Mouse (Mus musculus) liver, embryonic 15.5 days (tissue): ENCODE results near the gene Tbrg4. TPM values are rescaled to one million over a fixed set of nuclear protein-coding genes. Genes with fewer than 3 reads are reported as not detected.

Experiments
- ATAC-seq: fragments of 200-750 bp; cut with Nextera tagmentation; 2 replicates; pipeline ENCODE4 v1.8.0; 2017; ENCODE audit warnings: moderate number of reproducible peaks, mild to moderate bottlenecking, moderate library complexity; ENCODE audit not compliant: insufficient read depth
- H3K27ac ChIP-seq: fragments of 300-500 bp; sonication (generic); replicated peaks from 2 replicates; pipeline ENCODE4 v1.5.1; 2015; ENCODE audit warnings: mild to moderate bottlenecking, inconsistent platforms
- H3K27me3 ChIP-seq: fragments of 300-500 bp; sonication (generic); 2 replicates; pipeline ENCODE4 v1.6.1; 2015; ENCODE audit warnings: mild to moderate bottlenecking, inconsistent platforms
- H3K36me3 ChIP-seq: fragments of 300-500 bp; sonication (generic); replicated peaks from 2 replicates; pipeline ENCODE4 v1.6.1; 2015; ENCODE audit warnings: moderate library complexity, mild to moderate bottlenecking, inconsistent platforms
- H3K4me1 ChIP-seq: fragments of 300-500 bp; sonication (generic); replicated peaks from 2 replicates; pipeline ENCODE4 v1.6.1; 2015; ENCODE audit warnings: inconsistent platforms
- H3K4me2 ChIP-seq: fragments of 300-500 bp; sonication (generic); 2 replicates; pipeline ENCODE4 v1.6.1; 2015; ENCODE audit warnings: moderate library complexity, mild to moderate bottlenecking, inconsistent platforms
- H3K4me3 ChIP-seq: fragments of 300-500 bp; sonication (generic); replicated peaks from 2 replicates; pipeline ENCODE4 v1.5.1; 2015; ENCODE audit warnings: mild to moderate bottlenecking, inconsistent platforms
- H3K9ac ChIP-seq: fragments of 300-500 bp; sonication (generic); 2 replicates; pipeline ENCODE4 v1.6.1; 2015; ENCODE audit warnings: moderate library complexity, mild to moderate bottlenecking, inconsistent platforms
- H3K9me3 ChIP-seq: fragments of 300-500 bp; sonication (generic); replicated peaks from 2 replicates; pipeline ENCODE4 v1.6.1; 2016; ENCODE audit warnings: inconsistent platforms
- WGBS: fragments of 180-500 bp; shearing (Covaris S2); methylation state at CpG from one replicate; pipeline ENCODE4 v1.1.7; 2015; ENCODE audit warnings: mixed read lengths; ENCODE audit not compliant: insufficient replicate concordance; 5-methylcytosine and 5-hydroxymethylcytosine counted together
- polyA plus RNA-seq: library from polyadenylated mRNA; unstranded; fragments of >200 nt; fragmentation: Nextera tagmentation; extraction: Ambion mirVana; gene quantifications from 2 replicates; pipeline ENCODE4 v1.2.1, GENCODE M21; 2015

Tbrg4 gene
- polyA plus RNA-seq, 1 experiment from 2014 or later = 31.0 TPM

DNA sequence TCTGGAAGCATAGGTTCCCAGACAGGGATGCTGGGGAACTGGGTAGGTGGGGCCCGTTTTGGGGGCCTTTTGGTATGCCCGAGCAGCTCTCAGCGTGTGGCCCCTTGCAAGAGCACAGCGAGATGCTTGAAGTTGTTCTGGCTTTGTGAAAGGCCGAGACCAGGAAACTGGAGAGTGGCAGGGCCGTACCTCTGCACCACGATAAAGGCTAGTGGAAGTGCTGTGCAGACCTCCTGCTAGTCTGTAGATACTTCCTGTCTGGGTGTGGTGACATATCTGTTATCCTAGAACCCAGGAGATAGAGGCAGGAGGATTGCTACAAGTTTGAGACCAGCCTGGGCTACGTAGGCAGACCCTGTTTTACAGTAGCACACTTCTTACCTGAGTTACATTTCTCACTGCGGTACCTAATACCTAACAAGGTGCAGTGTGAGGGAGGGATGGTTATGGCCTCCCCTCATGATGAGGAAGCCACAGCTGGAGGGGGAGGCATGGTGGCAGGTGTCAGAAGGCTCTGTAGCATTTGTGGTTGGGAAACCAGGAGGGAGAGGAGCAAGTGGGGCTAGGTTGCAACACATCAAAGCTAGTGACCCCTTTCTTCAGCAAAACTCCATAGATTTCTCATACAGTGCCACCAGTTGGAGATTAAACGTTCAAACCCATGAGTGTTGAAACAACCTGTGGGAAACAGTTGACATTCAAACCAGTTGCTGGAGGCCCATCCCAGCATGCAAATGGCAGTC is 34.8 kb downstream of the Tbrg4 start:
- peaks cover 96% of the 10 kb centered on the region for H3K4me1 ChIP-seq
- H3K4me2 ChIP-seq = peak overlapping the region; percentile 65
- peak overlapping the region; percentile 88 for H3K27ac ChIP-seq
- peaks cover 84% of the 10 kb centered on the region for H3K36me3 ChIP-seq
- no peaks in the 10 kb centered on the region for H3K9me3 ChIP-seq
- H3K4me3 ChIP-seq = peak overlapping the region; percentile 29
- H3K9ac ChIP-seq = peak overlapping the region; percentile 15; the same call in 1 of the 2 replicates
- no peaks in the 10 kb centered on the region for H3K27me3 ChIP-seq
- peak; percentile 86 for ATAC-seq
- 34% methylated on average over 10 of the region's 10 CpGs for WGBS

DNA sequence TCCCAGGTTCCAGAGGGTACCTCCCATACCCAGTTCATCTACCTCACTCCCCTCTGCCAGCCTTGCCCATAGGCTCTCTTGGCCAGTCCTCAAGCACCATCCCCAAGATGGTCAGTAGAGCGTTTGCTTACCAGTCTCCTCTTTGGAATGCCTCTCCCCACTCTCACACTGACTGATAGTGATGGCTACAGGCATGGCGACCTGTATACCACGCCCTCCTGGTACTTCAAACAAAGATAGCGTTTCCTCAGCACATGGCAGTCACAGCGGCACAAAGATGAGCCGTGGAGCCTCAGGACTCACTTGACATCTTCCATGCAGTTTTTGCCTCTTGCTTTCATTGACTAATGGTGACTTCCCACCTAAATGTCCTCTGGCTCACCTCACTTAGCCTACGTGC is 36.0 kb downstream of the Tbrg4 start:
- peaks cover 84% of the 10 kb centered on the region for H3K36me3 ChIP-seq
- WGBS = 47% methylated on average over 7 of the region's 7 CpGs
- peak overlapping the region; percentile 88 for H3K27ac ChIP-seq
- H3K4me2 ChIP-seq = peak overlapping the region; percentile 65
- no peak overlapping the region; the same call in 1 of the 2 replicates for H3K4me3 ChIP-seq
- no peaks in the 10 kb centered on the region for H3K27me3 ChIP-seq
- no peak overlapping the region for H3K9ac ChIP-seq
- H3K9me3 ChIP-seq = no peaks in the 10 kb centered on the region
- H3K4me1 ChIP-seq = peaks cover 96% of the 10 kb centered on the region
- peak; percentile 72 for ATAC-seq

DNA sequence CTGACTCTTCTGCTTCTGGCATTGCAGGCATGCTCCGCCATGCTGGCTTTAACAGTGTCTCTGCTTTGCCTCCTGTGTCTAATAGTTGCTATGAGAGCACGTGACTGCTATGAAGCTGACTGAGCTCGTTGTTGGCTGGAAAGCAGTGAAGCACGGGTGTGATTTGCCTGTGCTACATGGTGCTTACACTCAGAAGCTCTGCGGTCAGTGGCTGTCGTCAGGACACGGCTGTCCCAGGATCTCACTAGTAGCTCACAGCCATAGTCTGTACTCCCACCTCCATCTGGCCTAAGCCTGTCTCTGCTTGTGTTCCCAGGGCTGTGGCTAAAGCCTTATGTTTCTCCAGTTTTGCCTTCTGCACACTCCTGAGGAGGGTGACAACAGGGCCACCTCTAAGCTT is 37.6 kb downstream of the Tbrg4 start:
- H3K27ac ChIP-seq = peak overlapping the region; percentile 88

DNA sequence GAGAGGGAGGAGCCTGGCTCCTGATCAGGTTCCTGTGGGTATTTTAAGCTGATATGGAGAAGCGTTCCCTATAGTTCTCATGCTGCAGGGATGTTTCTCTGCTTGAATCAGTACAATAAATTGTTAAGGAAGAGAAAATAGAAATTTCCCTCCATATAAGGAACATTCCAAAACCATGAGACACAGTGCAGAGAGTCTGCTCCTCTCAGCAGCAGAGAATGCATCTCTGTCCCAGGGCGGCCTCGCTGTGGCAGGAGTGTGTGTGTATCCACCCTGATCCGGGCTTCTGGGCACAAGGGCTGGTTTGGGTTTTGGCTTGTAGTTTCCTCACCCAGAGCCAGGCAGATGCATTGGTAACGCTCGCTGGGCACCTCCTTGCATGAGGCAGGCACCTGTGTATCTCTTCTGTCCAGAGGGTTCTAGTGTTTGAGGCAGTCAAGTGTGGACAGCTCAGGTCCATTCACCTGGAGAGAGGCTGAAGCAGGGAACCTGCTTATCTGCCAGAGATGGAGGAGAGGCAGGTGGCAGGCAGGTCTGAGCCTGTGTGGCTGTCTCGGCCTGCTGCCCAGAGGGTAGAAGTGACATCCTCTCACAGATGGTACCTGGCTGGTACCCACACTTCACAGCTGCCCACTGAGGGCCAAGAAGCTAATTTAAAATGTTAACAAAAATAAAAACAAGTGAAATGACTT is 38.5 kb downstream of the Tbrg4 start:
- Histone ChIP-seq H3K4me3 (no peak overlapping the region), H3K9ac (no peak overlapping the region), H3K4me2 (no peak overlapping the region), H3K36me3 (peaks cover 75% of the 10 kb centered on the region), H3K27ac (peak overlapping the region; percentile 64), H3K27me3 (no peaks in the 10 kb centered on the region), H3K4me1 (peaks cover 72% of the 10 kb centered on the region), H3K9me3 (no peaks in the 10 kb centered on the region)
- no peak for ATAC-seq
- 86% methylated on average over 7 of the region's 7 CpGs for WGBS

More for the DNA sequence above, 37.6 kb downstream of the Tbrg4 start:
- H3K4me2 ChIP-seq = no peak overlapping the region
- peaks cover 78% of the 10 kb centered on the region for H3K36me3 ChIP-seq
- H3K4me3 ChIP-seq = no peak overlapping the region
- no peaks in the 10 kb centered on the region for H3K9me3 ChIP-seq
- H3K4me1 ChIP-seq = peaks cover 81% of the 10 kb centered on the region
- no peaks in the 10 kb centered on the region for H3K27me3 ChIP-seq
- WGBS = 83% methylated on average over 7 of the region's 7 CpGs
- H3K9ac ChIP-seq = no peak overlapping the region
- no peak for ATAC-seq

DNA sequence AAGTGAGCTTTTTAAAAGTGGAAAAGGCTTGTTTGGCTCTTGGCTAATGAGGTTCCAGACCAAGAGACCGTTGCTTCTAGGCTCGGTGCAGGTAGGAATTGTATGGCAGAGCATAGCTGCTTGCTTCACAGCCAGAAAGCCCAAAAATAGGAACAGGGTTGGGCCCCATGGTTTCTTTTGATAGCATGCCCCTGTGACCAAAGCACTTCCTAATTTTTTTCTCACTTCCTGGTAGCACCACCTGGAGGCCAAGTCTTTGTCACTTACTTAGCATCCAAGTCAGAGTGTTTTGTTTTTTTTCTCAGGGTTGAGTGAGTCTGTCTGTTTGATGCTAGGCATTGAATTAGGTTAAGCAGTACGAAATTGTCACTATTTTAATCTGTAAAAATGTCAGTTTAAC is 39.2 kb downstream of the Tbrg4 start:
- no peak overlapping the region for H3K4me3 ChIP-seq
- H3K4me1 ChIP-seq = peaks cover 65% of the 10 kb centered on the region
- H3K27ac ChIP-seq = peak overlapping the region; percentile 64
- H3K9ac ChIP-seq = peak overlapping the region; percentile 29; the same call in 1 of the 2 replicates
- H3K36me3 ChIP-seq = peaks cover 68% of the 10 kb centered on the region
- 23% methylated on average over 3 of the region's 3 CpGs for WGBS
- no peaks in the 10 kb centered on the region for H3K9me3 ChIP-seq
- ATAC-seq = no peak
- no peak overlapping the region for H3K4me2 ChIP-seq
- no peaks in the 10 kb centered on the region for H3K27me3 ChIP-seq

DNA sequence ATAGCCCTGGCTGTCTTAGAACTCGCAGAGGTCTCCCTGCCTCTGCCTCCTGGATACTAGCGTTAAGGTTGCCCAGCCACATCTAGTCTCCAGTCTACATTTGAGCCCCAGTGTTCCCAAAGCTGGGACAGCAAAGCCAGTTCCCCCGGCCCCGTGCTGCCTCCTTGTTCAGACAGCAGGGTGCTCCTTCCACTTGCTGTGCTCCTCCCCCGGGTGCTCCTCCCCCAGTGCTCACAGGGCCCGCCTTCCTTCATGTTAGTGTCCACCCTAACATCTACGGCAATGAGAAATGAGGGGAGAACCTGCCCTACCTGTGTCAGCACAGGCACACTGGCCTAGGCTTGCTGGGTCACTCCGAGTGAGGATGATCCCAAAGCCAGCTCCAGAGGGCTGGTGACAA is 40.1 kb downstream of the Tbrg4 start:
- no peaks in the 10 kb centered on the region for H3K9me3 ChIP-seq
- H3K4me3 ChIP-seq = no peak overlapping the region
- H3K9ac ChIP-seq = no peak overlapping the region
- no peaks in the 10 kb centered on the region for H3K27me3 ChIP-seq
- H3K4me2 ChIP-seq = no peak overlapping the region
- H3K36me3 ChIP-seq = peaks cover 64% of the 10 kb centered on the region
- ATAC-seq = no peak
- H3K4me1 ChIP-seq = peaks cover 55% of the 10 kb centered on the region
- H3K27ac ChIP-seq = peak overlapping the region; percentile 64
- WGBS = 81% methylated on average over 8 of the region's 8 CpGs

DNA sequence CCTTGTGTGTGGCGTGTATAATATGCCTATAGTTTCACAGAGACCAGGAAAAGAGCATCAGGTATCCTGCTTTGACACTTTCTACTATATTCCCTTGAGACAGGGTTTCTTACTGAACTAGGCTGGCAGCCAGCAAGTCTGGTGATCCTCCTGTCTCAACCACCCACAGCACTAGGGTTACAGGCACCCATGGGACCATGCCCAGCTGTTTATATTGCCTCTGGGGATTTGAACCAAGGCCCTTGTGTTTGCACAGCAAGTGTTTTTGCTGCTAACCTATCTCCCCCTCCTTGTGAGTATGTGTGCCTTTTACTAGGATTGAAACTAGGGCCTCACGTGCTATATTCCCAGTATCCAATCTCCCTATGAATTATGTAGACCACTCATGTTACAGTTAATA is 44.3 kb downstream of the Tbrg4 start:
- ATAC-seq = no peak
- 85% methylated on average over 2 of the region's 2 CpGs for WGBS
- H3K27ac ChIP-seq = no peak overlapping the region
- no peaks in the 10 kb centered on the region for H3K9me3 ChIP-seq
- no peak overlapping the region for H3K4me2 ChIP-seq
- peaks cover 21% of the 10 kb centered on the region for H3K4me1 ChIP-seq
- H3K27me3 ChIP-seq = no peaks in the 10 kb centered on the region
- no peak overlapping the region for H3K9ac ChIP-seq
- H3K36me3 ChIP-seq = peaks cover 50% of the 10 kb centered on the region
- no peak overlapping the region for H3K4me3 ChIP-seq

DNA sequence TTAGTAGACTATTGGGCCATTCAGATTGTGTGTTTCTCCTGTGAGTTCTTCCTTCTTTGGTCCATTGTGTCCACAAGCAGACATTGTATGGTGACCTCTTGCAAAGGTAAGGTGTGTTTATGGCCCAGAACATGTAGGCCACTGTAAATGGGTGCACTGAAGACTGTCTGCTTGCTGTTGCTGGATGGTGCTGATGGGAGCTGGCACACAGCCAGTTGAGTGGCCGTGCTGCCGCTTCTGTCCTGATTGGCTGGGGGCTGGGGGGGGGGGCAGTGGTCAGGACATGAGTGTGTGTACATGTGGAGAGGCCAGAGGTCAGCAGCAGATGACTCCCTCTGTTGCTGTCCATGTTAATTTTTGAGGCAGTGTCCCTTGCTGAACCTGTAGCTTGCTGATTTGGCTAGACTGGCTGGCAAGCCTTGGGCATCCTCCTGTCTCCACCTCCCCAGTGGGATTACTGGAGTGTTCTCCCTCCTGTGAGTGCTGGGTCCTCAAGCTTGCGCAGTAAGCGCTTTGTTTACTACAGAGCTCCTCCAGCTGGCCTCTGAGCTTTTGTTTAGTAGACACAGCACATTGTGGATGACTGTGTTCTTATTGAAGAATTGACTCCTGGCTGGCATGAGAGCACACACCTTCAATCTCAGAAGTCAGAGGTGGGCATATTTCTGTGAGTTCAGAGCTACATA is 45.7 kb downstream of the Tbrg4 start:
- no peak overlapping the region for H3K4me2 ChIP-seq
- H3K9me3 ChIP-seq = no peaks in the 10 kb centered on the region
- no peak overlapping the region for H3K4me3 ChIP-seq
- peaks cover 7% of the 10 kb centered on the region for H3K4me1 ChIP-seq
- ATAC-seq = no peak
- no peak overlapping the region for H3K27ac ChIP-seq
- H3K27me3 ChIP-seq = no peaks in the 10 kb centered on the region
- no peak overlapping the region for H3K9ac ChIP-seq
- peaks cover 50% of the 10 kb centered on the region for H3K36me3 ChIP-seq
- 88% methylated on average over 4 of the region's 4 CpGs for WGBS

DNA sequence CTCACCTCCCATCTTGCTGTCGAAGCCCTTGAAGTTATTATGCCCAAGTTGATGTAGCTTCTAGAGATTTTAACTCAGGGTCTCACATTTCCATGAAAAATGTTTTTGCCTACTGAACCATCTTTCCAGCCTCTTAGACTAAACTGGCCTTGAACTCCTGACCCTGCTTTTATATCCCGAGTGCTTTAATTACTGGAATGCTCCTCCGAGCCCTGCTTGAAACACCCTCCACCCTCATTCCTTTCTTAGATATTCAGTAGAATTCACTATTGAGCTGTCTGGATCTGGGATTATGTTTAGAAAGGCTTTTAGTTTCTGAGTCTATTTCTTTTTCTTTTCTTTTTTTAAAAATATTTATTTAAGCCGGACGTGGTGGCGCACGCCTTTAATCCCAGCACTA is 46.5 kb downstream of the Tbrg4 start:
- Histone ChIP-seq H3K4me1 (peaks cover 4% of the 10 kb centered on the region; the same call in 1 of the 2 replicates), H3K36me3 (peaks cover 43% of the 10 kb centered on the region), H3K27ac (no peak overlapping the region), H3K9me3 (no peaks in the 10 kb centered on the region), H3K4me2 (no peak overlapping the region), H3K27me3 (no peaks in the 10 kb centered on the region), H3K4me3 (no peak overlapping the region), H3K9ac (no peak overlapping the region)
- 89% methylated on average over 7 of the region's 7 CpGs for WGBS
- no peak for ATAC-seq

DNA sequence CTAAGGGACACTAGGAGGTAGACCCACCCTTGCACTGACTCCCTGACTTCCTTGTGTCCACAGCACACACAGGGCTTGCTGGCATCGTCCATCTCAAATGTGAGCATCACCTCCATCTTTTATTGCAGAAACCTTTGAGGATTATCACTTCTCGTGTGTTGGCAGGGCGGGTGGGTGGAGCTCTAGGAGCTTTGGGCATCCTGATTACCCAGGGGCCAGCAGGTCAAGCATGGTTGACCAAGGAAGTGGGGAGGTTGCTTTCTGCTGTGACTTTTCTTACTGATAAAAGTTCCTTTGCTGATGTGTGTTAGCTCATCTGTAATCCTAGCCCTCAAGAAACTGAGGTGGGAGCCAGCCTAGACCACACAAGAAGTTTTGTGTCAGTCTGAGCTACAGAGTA is 49.7 kb downstream of the Tbrg4 start:
- H3K4me1 ChIP-seq = peaks cover 4% of the 10 kb centered on the region; the same call in 1 of the 2 replicates

DNA sequence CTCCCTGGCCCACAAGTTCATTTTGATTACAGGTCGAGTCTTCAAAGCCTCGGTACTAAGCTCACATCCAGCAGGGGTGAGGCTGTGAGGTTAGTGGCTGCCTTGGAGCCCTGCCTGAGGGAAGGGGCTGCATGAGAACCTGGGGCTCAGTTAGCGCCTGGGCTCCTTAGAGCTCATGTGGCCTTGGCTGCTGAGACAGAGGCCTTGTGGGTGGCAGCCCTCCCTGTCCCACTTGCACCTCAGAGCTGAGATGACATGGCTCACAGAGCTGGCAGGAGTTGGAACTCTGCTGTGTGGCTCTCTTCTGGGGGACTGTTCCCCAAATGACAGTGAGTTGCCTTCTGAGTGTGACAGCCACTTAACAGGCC is 56.5 kb downstream of the Tbrg4 start:
- Histone ChIP-seq H3K36me3 (peaks cover 50% of the 10 kb centered on the region), H3K4me2 (no peak overlapping the region), H3K27ac (no peak overlapping the region), H3K27me3 (no peaks in the 10 kb centered on the region), H3K9me3 (no peaks in the 10 kb centered on the region), H3K4me3 (no peak overlapping the region), H3K4me1 (peaks cover 43% of the 10 kb centered on the region), H3K9ac (no peak overlapping the region)
- WGBS = 50% methylated on average over 3 of the region's 3 CpGs
- ATAC-seq = no peak

More for the DNA sequence above, 49.7 kb downstream of the Tbrg4 start:
- WGBS = 80% methylated on average over 3 of the region's 3 CpGs
- Histone ChIP-seq H3K4me2 (no peak overlapping the region), H3K27ac (no peak overlapping the region), H3K4me3 (no peak overlapping the region), H3K9ac (no peak overlapping the region), H3K9me3 (no peaks in the 10 kb centered on the region), H3K36me3 (peaks cover 60% of the 10 kb centered on the region), H3K27me3 (no peaks in the 10 kb centered on the region)
- ATAC-seq = no peak
